Mouse (Mus musculus) forebrain, embryonic 16.5 days (tissue): Measurements from ENCODE around the gene Pkd1l3. TPM values are rescaled to one million over a fixed set of nuclear protein-coding genes. Genes with fewer than 3 reads are reported as not detected.

Experiments used
- ATAC-seq: fragments of 200-750 bp; cut with Nextera tagmentation; 2 replicates; pipeline ENCODE4 v1.8.0; 2017; ENCODE audit warnings: mild to moderate bottlenecking, moderate library complexity
- H3K27ac ChIP-seq: fragments of 300-500 bp; sonication (generic); 2 replicates; pipeline ENCODE4 v1.5.1; 2014; ENCODE audit warnings: low read length, control low read depth
- H3K27me3 ChIP-seq: fragments of 300-500 bp; sonication (generic); replicated peaks from 2 replicates; pipeline ENCODE4 v1.6.1; 2014; ENCODE audit warnings: low read length; ENCODE audit not compliant: control insufficient read depth, insufficient read depth
- H3K36me3 ChIP-seq: fragments of 300-500 bp; sonication (generic); 2 replicates; pipeline ENCODE4 v1.6.1; 2014; ENCODE audit not compliant: control insufficient read depth, insufficient read depth
- H3K4me1 ChIP-seq: fragments of 300-500 bp; sonication (generic); replicated peaks from 2 replicates; pipeline ENCODE4 v1.6.1; 2014; ENCODE audit warnings: low read length; ENCODE audit not compliant: control insufficient read depth, insufficient read depth
- H3K4me2 ChIP-seq: fragments of 300-500 bp; sonication (generic); 2 replicates; pipeline ENCODE4 v1.6.1; 2014; ENCODE audit warnings: mild to moderate bottlenecking, low read length, control low read depth
- H3K4me3 ChIP-seq: fragments of 300-500 bp; sonication (generic); replicated peaks from 2 replicates; pipeline ENCODE4 v1.5.1; 2014; ENCODE audit warnings: mild to moderate bottlenecking, low read length, control low read depth
- H3K9ac ChIP-seq: fragments of 300-500 bp; sonication (generic); replicated peaks from 2 replicates; pipeline ENCODE4 v1.6.1; 2014; ENCODE audit warnings: low read depth, low read length, control low read depth
- H3K9me3 ChIP-seq: fragments of 300-500 bp; sonication (generic); 2 replicates; pipeline ENCODE4 v1.6.1; 2016; ENCODE audit warnings: low read length; ENCODE audit not compliant: control insufficient read depth
- WGBS: fragments of 180-500 bp; shearing (Covaris S2); extraction: QIAGEN DNeasy Blood & Tissue Kit; methylation state at CpG from one replicate; pipeline ENCODE4 v1.1.7; 2014; 5-methylcytosine and 5-hydroxymethylcytosine counted together
- polyA plus RNA-seq: library from polyadenylated mRNA; unstranded; fragments of >200 nt; fragmentation: Nextera tagmentation; extraction: Ambion mirVana; gene quantifications from 2 replicates; pipeline ENCODE4 v1.2.1, GENCODE M21; 2015

Pkd1l3 gene
- polyA plus RNA-seq, 1 experiment from 2014 or later: 0.03 TPM

DNA sequence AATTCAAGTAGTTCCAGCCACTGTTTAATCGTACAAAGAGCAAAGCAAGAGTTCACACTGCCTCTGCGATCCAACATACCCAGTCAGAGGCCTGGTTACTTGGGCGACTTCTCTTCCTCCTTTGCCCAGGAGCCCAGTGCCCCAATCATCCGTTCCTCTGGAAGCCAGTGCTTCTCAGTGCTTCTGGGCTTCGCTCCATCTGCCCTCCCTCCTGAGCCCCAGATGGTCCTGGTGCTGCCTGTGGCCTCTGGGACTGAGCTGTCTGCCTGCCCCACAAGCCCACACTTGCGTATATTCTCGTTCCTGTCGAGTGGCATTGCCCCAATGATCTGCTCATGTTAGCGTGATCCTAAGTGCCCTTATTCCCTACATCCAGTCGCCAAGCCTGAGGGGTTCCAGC lies 36.5 kb downstream of the Pkd1l3 start:
- Histone ChIP-seq H3K9me3 (no peaks in the 10 kb centered on the region), H3K4me3 (no peak overlapping the region), H3K4me2 (no peak overlapping the region), H3K9ac (no peak overlapping the region), H3K36me3 (no peaks in the 10 kb centered on the region), H3K27me3 (no peaks in the 10 kb centered on the region), H3K27ac (no peak overlapping the region), H3K4me1 (no peaks in the 10 kb centered on the region)
- no peak for ATAC-seq
- WGBS: 75% methylated on average over 10 of the region's 10 CpGs

DNA sequence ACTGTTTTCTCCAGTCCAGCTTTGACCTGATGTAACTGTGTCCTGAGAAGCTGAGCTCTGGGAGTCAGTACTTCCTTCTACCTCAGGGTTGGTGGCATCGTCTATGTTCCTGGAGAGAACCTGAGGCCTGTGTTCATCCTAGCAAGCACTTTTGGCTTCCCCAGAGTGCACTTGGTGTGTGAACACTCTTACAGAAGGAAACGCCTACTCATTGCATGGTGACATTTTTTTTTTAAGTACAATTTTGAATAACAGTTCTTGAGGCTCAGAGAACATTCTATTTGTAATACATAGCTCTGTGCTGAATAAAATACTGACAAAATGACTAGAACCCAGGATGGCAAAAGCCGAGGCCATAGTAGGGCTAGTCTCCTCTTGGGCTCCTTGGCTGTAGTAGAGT lies 42.5 kb downstream of the Pkd1l3 start:
- no peaks in the 10 kb centered on the region for H3K4me1 ChIP-seq
- no peaks in the 10 kb centered on the region for H3K36me3 ChIP-seq
- no peak overlapping the region for H3K27ac ChIP-seq
- no peaks in the 10 kb centered on the region for H3K27me3 ChIP-seq
- H3K9ac ChIP-seq: no peak overlapping the region
- H3K4me2 ChIP-seq: no peak overlapping the region
- H3K9me3 ChIP-seq: no peaks in the 10 kb centered on the region
- no peak for ATAC-seq
- WGBS: 89% methylated on average over 3 of the region's 3 CpGs
- no peak overlapping the region for H3K4me3 ChIP-seq

DNA sequence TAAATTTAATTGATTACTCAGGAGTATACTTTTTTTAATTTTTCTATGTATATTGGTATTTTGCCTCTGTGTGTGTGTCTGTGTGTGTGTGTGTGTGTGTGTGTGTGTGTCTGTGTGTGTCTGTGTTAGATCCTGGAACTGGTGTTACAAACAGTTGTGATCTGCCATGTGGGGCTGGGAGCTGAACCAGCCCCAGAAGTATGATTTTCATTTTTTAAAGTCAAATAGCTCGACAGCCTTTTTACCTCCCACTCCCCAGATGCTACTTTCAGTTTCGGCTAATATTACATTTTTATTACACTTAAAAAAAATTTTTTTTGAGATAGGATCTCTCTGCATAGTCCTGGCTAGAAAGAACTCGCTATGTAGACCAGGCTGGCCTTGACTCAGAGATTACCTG lies 48.0 kb downstream of the Pkd1l3 start:
- H3K9ac ChIP-seq: no peak overlapping the region
- H3K27me3 ChIP-seq: no peaks in the 10 kb centered on the region
- WGBS: 84% methylated on average over 3 of the region's 3 CpGs
- no peak for ATAC-seq
- no peaks in the 10 kb centered on the region for H3K9me3 ChIP-seq
- no peaks in the 10 kb centered on the region for H3K36me3 ChIP-seq
- H3K27ac ChIP-seq: no peak overlapping the region
- no peaks in the 10 kb centered on the region for H3K4me1 ChIP-seq
- no peak overlapping the region for H3K4me2 ChIP-seq
- no peak overlapping the region for H3K4me3 ChIP-seq

DNA sequence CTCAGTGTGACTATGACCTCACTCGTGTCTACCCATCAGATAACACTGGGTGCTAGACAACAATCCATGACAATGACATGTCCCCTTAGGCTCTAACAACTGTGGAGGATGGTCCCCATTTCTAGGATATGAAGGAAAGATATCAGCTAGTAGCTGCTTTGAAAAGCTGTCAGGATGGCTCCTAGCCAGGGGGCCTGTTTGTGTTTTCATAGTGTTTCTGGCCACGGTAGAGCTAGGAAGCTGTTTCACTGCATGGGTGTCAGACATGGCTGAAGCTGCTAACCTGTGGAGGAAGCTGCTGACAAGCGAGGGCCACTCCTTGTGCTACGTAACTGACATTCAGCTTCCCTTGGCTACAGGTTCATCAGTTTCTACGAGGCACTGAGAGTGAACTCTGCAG lies 52.3 kb downstream of the Pkd1l3 start:
- H3K4me1 ChIP-seq: no peaks in the 10 kb centered on the region
- H3K9me3 ChIP-seq: no peaks in the 10 kb centered on the region
- no peak overlapping the region for H3K4me3 ChIP-seq
- H3K36me3 ChIP-seq: peaks cover 17% of the 10 kb centered on the region
- no peak overlapping the region for H3K27ac ChIP-seq
- H3K4me2 ChIP-seq: no peak overlapping the region
- no peak for ATAC-seq
- no peak overlapping the region for H3K9ac ChIP-seq
- no peaks in the 10 kb centered on the region for H3K27me3 ChIP-seq
- WGBS: 77% methylated on average over 5 of the region's 5 CpGs

DNA sequence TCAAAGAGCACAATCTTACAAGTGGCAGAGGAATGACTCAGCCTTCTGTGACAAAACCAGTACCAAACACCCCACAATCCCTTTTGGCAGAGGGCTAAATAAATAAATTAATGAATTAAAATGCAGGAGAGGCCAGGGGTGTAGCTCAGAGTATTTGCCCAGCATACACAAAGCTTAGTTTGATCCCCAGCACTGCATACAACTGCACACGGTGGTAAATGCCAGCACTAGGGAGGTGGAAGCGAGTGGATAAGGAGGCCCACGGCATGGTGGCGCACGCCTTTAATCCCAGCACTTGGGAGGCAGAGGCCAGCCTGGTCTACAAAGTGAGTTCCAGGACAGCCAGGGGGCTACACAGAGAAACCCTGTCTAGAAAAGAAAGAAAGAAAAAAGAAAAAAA lies 58.3 kb downstream of the Pkd1l3 start:
- no peak overlapping the region for H3K4me2 ChIP-seq
- no peak overlapping the region for H3K9ac ChIP-seq
- H3K27me3 ChIP-seq: no peaks in the 10 kb centered on the region
- peaks cover 62% of the 10 kb centered on the region for H3K36me3 ChIP-seq
- WGBS: 76% methylated on average over 5 of the region's 5 CpGs
- H3K4me3 ChIP-seq: no peak overlapping the region
- H3K4me1 ChIP-seq: no peaks in the 10 kb centered on the region
- H3K9me3 ChIP-seq: no peaks in the 10 kb centered on the region
- ATAC-seq: no peak
- no peak overlapping the region for H3K27ac ChIP-seq

DNA sequence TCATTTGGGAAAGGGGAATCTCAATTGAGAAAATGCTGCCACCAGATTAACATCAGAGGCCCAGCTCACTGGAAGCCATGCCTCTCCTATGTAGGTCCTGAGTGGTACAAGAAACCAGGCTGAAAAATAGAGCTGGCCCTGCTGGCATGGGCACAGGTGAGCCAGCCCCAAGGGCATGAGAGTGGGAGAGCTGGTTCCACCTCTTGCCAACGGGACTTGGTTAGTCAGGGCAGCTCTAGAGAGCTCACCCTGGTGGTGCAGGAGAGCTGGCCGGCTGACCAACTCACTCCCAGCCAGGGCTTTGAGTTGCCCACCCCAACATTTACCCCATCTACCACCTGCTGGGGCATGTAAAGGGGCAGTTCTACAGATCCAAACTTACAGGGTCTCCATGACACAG lies 59.3 kb downstream of the Pkd1l3 start:
- Histone ChIP-seq H3K36me3 (peaks cover 62% of the 10 kb centered on the region), H3K9me3 (no peaks in the 10 kb centered on the region), H3K27ac (no peak overlapping the region), H3K4me2 (no peak overlapping the region), H3K27me3 (no peaks in the 10 kb centered on the region), H3K4me3 (no peak overlapping the region), H3K4me1 (no peaks in the 10 kb centered on the region), H3K9ac (no peak overlapping the region)
- no peak for ATAC-seq
- WGBS: 94% methylated on average over 2 of the region's 2 CpGs

DNA sequence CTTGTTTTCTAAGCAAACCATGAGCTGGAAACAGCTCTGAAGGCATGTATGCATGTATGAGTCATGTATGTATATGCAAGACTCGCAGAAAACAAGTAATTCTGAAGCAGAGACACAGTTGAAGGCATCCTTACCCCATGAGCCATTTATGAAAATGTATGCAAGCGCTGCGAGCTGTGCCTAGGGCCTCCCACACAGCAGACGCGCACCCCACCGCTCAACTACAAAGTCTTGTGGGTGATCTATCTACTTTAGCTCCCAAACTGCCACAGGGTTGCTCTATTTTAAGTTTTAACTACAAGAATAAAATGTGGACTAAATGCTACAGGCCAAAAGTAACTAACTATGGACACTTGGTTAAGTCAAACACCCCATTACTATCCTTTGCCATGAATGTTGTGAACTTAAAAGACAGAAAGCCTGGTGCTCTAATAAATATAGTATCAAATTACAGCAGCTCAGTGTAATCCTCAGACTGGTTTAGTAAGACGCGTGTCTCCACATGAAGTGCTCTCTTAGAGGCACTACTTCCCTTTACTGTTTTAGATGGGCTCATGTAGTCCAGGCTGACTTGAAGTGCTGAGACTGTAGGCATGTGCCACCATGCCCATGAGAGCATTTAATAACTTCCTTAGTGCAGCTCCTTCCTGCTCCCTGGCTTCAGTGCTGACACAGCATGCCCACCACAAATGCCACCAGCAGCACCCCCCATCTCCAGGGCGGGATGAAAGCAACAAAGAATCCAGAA lies 61.8 kb downstream of the Pkd1l3 start:
- Histone ChIP-seq H3K4me1 (no peaks in the 10 kb centered on the region), H3K4me2 (no peak overlapping the region), H3K4me3 (no peak overlapping the region), H3K9me3 (no peaks in the 10 kb centered on the region), H3K36me3 (peaks cover 63% of the 10 kb centered on the region), H3K27me3 (no peaks in the 10 kb centered on the region), H3K9ac (no peak overlapping the region), H3K27ac (no peak overlapping the region)
- no peak for ATAC-seq
- 96% methylated on average over 9 of the region's 9 CpGs for WGBS

DNA sequence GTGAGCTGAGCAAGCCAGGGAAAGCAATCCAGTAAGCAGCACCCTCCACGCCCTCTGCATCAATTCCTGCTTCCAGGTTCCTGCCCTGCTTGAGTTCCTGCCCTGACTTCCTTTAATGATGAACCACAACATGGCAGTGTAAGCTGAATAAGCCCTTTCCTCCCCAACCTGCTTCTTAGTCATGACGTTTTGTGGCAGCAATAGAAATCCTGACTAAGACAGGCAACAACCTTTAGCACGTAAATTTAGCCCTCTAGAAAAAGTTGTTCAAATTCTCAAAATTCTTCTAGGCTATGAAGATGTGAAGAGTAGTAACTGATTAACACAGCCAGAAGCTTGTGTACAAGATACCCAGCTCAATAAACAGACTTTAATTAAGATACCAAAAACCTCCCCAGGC lies 67.2 kb downstream of the Pkd1l3 start:
- Histone ChIP-seq H3K4me2 (no peak overlapping the region), H3K36me3 (peaks cover 39% of the 10 kb centered on the region), H3K4me3 (no peak overlapping the region), H3K4me1 (no peaks in the 10 kb centered on the region; the same call in 1 of the 2 replicates), H3K9me3 (no peaks in the 10 kb centered on the region), H3K27ac (no peak overlapping the region), H3K9ac (no peak overlapping the region), H3K27me3 (no peaks in the 10 kb centered on the region)
- ATAC-seq: no peak
- 84% methylated on average over 3 of the region's 3 CpGs for WGBS

DNA sequence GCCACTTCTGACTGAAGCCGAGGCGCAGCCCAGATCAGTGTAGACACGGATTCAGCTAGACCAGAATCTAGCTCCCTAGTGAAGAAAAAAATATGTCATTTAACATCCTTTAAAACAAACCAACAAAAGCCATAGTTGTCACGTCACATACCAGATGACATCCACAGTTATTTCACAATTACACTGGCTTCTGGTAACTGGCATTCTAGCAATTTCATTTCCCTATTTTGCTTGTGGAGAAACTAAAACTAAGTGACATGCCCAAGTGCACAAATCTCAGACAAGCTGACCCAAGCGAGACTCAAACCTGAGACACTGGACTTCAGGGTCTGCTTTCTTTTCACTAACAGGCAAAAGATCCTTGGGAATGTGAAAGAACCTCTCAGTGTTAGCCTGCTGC lies 67.8 kb downstream of the Pkd1l3 start:
- H3K4me2 ChIP-seq: no peak overlapping the region
- 95% methylated on average over 5 of the region's 5 CpGs for WGBS
- peaks cover 35% of the 10 kb centered on the region for H3K36me3 ChIP-seq

DNA sequence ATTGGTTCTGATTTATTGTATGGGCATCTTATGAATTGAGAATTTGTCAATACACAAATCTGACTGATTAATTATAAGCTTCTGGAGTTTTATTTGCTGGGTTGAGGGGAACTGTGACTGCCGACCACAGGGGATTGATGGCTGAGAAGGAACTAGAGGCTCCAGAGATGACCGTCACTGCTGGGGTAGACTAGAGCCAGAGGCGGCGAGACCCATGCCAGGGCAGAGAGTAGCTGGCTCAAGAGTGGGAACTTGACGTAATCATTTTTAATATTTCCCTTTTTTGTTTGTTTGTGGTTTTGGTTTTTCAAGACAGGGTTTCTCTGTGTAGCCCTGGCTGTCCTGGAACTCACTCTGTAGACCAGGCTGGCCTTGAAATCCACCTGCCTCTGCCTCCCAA lies 72.9 kb downstream of the Pkd1l3 start:
- ATAC-seq: no peak
- H3K27ac ChIP-seq: no peak overlapping the region
- no peaks in the 10 kb centered on the region for H3K9me3 ChIP-seq

More for the DNA sequence above, 67.8 kb downstream of the Pkd1l3 start:
- H3K4me3 ChIP-seq: no peak overlapping the region
- ATAC-seq: no peak
- no peaks in the 10 kb centered on the region for H3K9me3 ChIP-seq
- no peak overlapping the region for H3K27ac ChIP-seq
- no peaks in the 10 kb centered on the region for H3K27me3 ChIP-seq
- no peaks in the 10 kb centered on the region; the same call in 1 of the 2 replicates for H3K4me1 ChIP-seq
- no peak overlapping the region for H3K9ac ChIP-seq

More for the DNA sequence above, 72.9 kb downstream of the Pkd1l3 start:
- peaks cover 15% of the 10 kb centered on the region for H3K4me1 ChIP-seq
- peaks cover 8% of the 10 kb centered on the region for H3K36me3 ChIP-seq
- H3K4me3 ChIP-seq: no peak overlapping the region
- H3K9ac ChIP-seq: no peak overlapping the region
- H3K27me3 ChIP-seq: no peaks in the 10 kb centered on the region
- WGBS: 96% methylated on average over 5 of the region's 5 CpGs
- no peak overlapping the region for H3K4me2 ChIP-seq
